Mouse (Mus musculus) neural tube, embryonic 13.5 days (tissue): ENCODE results near the gene Foxp2. TPM values are rescaled to one million over a fixed set of nuclear protein-coding genes. Genes with fewer than 3 reads are reported as not detected.
A peak's percentile ranks its signal among the peaks of the same experiment; 100 is the strongest.

ENCODE experiments used
- ATAC-seq: fragments of 200-750 bp; cut with Nextera tagmentation; 2 replicates; pipeline ENCODE4 v1.8.0; 2017; ENCODE audit warnings: low read depth, mild to moderate bottlenecking, moderate TSS enrichment, moderate library complexity
- H3K27ac ChIP-seq: fragments of 300-500 bp; sonication (generic); replicated peaks from 2 replicates; pipeline ENCODE4 v1.5.1; 2015; ENCODE audit warnings: moderate library complexity, mild to moderate bottlenecking, inconsistent platforms
- H3K27me3 ChIP-seq: fragments of 300-500 bp; sonication (generic); 2 replicates; pipeline ENCODE4 v1.6.1; 2015; ENCODE audit warnings: mild to moderate bottlenecking, inconsistent platforms
- H3K36me3 ChIP-seq: fragments of 300-500 bp; sonication (generic); 2 replicates; pipeline ENCODE4 v1.6.1; 2015; ENCODE audit warnings: mild to moderate bottlenecking, inconsistent platforms
- H3K4me1 ChIP-seq: fragments of 300-500 bp; sonication (generic); replicated peaks from 2 replicates; pipeline ENCODE4 v1.6.1; 2015; ENCODE audit warnings: inconsistent platforms
- H3K4me2 ChIP-seq: fragments of 300-500 bp; sonication (generic); 2 replicates; pipeline ENCODE4 v1.6.1; 2015; ENCODE audit warnings: inconsistent platforms, mild to moderate bottlenecking, moderate library complexity
- H3K4me3 ChIP-seq: fragments of 300-500 bp; sonication (generic); 2 replicates; pipeline ENCODE4 v1.5.1; 2015; ENCODE audit warnings: mild to moderate bottlenecking, inconsistent platforms
- H3K9ac ChIP-seq: fragments of 300-500 bp; sonication (generic); 2 replicates; pipeline ENCODE4 v1.6.1; 2015; ENCODE audit warnings: moderate library complexity, mild to moderate bottlenecking, inconsistent platforms
- H3K9me3 ChIP-seq: fragments of 300-500 bp; sonication (generic); 2 replicates; pipeline ENCODE4 v1.6.1; 2016; ENCODE audit warnings: inconsistent platforms
- WGBS: fragments of 180-500 bp; shearing (Covaris S2); methylation state at CpG from one replicate; pipeline ENCODE4 v1.1.7; 2015; 5-methylcytosine and 5-hydroxymethylcytosine counted together
- polyA plus RNA-seq: library from polyadenylated mRNA; unstranded; fragments of >200 nt; fragmentation: Nextera tagmentation; extraction: Ambion mirVana; gene quantifications from 2 replicates; pipeline ENCODE4 v1.2.1, GENCODE M21; 2015

The Foxp2 gene
- polyA plus RNA-seq: 19.5 and 21.6 TPM in 2 replicates

DNA sequence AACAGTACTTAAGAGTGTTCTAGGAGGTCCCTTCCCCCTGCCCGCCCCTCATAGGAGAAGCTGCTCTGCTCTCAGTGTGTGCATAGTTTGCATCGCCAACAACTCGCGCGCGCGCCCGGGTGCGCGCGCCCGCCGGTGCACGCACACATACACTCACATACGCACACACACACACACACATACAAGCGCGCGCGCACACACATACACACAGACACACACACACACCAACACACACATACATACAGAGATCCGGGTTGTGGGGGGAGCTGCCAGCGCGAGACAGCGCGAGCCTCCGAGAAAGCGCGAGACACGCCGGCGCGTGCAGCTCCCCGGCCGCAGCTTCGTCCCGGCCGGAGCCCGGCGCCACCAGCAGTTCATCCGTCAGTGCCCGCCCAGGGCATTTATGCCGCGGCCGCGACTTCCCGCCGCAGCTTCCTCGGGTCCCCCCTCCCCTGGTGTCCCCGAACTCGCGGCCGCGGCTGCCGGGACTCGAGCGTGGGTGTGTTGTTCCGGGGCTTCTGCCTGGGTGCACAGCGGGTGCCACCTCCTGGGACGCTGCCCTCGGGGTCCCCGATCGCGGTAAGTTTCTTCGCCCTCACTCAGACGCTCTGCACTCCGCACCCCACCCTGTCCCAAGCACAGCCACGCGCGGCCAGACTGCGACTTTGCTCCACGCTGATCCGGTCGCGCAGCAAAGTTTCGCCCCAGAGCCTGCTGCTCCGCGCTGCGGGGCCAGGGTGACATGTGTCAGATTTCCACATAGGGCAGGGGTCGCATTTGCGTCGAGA, at the start of gene Foxp2:
Gene Foxp2 (plus strand): TSS at position 167 of the 788 bp plus-strand sequence.
- H3K4me3 ChIP-seq: peak within 1 kb of the TSS; percentile 67
- peak; percentile 80 for ATAC-seq
- peaks cover 41% of the 10 kb centered on the region for H3K4me1 ChIP-seq
- WGBS: under 1% methylated on average over 76 of the region's 80 CpGs
- no peaks in the 10 kb centered on the region for H3K36me3 ChIP-seq
- H3K9ac ChIP-seq: peak within 1 kb of the TSS; percentile 77
- H3K27ac ChIP-seq: peak within 1 kb of the TSS; percentile 78
- H3K9me3 ChIP-seq: no peaks in the 10 kb centered on the region
- H3K27me3 ChIP-seq: peaks cover 33% of the 10 kb centered on the region
- peak within 1 kb of the TSS; percentile 96 for H3K4me2 ChIP-seq

DNA sequence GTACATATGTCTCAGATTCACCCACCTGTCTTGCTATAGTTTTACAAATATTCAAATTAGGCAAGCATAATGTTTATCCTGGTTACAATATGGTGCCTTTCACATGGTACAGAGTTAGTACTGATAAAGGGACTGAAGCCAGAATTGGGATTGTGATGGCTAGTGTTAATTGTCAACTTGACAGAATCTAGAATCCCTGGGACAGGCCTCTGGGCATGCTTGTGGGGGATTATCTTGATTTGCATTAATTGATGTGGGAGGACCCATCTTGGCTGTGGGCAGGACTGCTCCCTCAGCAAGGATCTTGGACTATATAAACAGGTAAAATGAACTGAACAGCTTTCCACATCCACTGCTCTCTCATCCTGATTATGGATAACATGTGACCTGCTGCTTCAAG, 15.9 kb upstream of the Foxp2 start:
- Histone ChIP-seq H3K27ac (no peak overlapping the region), H3K4me3 (no peak overlapping the region), H3K9ac (no peak overlapping the region), H3K4me1 (no peaks in the 10 kb centered on the region), H3K4me2 (no peak overlapping the region), H3K36me3 (no peaks in the 10 kb centered on the region), H3K9me3 (no peaks in the 10 kb centered on the region), H3K27me3 (no peaks in the 10 kb centered on the region)
- no peak for ATAC-seq

DNA sequence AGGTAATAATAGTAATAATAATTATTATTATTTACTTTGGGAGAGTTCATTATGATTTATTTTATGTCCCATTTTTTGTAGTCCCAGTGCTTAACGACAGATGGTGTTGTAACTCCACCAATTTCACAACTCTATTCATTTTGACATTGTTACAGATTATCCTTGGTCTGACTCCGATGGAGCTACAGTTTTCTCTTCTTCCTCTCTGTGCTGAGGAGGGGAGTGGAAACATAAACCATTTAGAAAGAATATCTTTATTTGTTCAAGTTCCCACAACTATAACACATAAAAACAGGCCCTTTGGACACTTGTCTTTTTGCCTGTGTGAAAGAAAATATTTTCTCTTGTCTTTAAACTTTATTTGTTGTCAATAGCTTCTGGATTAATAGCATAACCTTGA, 4.1 kb upstream of the Foxp2 start:
- H3K4me2 ChIP-seq: no peak overlapping the region
- WGBS: 6% methylated on average over 2 of the region's 2 CpGs
- peaks cover 37% of the 10 kb centered on the region for H3K4me1 ChIP-seq
- no peak overlapping the region for H3K4me3 ChIP-seq
- H3K9me3 ChIP-seq: no peaks in the 10 kb centered on the region
- H3K27me3 ChIP-seq: peaks cover 24% of the 10 kb centered on the region
- H3K36me3 ChIP-seq: no peaks in the 10 kb centered on the region
- no peak overlapping the region for H3K27ac ChIP-seq
- no peak overlapping the region for H3K9ac ChIP-seq
- ATAC-seq: no peak

DNA sequence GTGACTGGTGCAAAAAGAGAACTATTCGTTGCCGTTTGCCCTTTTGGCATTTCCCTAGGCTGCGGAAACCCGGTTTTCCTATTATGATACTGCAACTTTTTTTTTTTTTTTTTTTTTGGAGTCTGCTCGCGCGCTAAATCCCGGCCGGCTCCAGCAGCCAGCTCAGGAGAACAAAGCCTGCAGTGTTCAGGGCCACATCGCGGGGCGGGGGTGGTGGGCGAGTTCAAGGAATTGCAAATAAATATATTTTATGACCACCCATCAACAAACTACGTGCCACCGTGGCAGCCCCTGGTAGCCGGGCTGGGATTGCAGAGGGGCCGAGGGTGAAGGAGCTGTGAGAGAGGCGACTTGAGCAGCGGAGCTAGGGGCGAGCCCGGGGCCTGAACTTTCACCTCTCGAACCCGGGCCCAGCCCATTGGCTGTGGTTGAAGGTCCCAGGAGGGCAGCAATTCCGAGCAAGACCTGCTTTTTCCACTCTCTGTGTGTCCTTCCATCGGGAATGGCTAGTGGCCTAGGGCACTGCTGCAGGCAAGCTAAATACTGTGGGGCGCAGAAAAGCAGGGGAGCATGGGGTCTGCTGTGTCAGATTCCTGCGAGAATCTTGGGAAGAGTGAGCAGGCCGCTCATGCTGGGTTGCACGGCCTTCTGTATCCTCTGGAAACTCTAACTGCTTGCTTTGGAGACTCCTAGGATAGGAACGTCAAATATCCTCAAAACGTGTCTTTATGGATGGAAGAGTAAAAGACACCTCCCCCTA, 2.9 kb upstream of the Foxp2 start:
- no peak for ATAC-seq
- Histone ChIP-seq H3K36me3 (no peaks in the 10 kb centered on the region), H3K9ac (peak overlapping the region; percentile 61), H3K4me2 (peak overlapping the region; percentile 96), H3K4me1 (peaks cover 41% of the 10 kb centered on the region), H3K9me3 (no peaks in the 10 kb centered on the region), H3K27me3 (peaks cover 33% of the 10 kb centered on the region), H3K27ac (peak overlapping the region; percentile 49; the same call in 1 of the 2 replicates), H3K4me3 (peak overlapping the region; percentile 30)
- under 1% methylated on average over 31 of the region's 31 CpGs for WGBS

DNA sequence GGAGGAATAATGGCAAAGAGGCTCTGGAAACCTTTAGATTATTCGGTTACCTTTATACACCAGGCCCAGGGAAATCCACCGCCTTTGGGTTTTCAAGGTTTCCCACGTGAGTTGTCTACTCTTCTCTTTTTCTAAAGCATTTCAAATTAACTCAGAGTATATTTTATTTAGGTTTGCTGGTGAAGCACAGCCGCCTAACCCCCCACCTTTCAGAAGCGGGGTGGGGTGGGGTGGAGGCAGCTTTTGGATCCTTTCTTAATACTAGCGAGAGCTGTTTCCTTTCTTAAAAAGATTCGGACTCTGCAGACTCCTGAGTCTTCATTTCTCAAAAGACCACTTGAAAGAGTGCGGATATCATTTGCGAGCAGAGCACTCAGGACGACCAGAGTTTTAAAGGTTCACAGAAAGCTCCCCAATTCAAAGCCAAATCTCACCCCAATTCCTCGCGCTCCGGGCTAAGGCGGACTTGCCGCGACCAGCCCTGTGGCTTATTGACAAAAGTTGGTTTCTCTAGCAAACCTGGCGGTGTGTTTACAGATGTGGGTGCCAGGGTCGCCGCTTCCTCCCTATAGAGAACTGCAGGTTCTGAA, 2.0 kb upstream of the Foxp2 start:
- 6% methylated on average over 19 of the region's 19 CpGs for WGBS
- peak overlapping the region; percentile 22; the same call in 1 of the 2 replicates for H3K9ac ChIP-seq

DNA sequence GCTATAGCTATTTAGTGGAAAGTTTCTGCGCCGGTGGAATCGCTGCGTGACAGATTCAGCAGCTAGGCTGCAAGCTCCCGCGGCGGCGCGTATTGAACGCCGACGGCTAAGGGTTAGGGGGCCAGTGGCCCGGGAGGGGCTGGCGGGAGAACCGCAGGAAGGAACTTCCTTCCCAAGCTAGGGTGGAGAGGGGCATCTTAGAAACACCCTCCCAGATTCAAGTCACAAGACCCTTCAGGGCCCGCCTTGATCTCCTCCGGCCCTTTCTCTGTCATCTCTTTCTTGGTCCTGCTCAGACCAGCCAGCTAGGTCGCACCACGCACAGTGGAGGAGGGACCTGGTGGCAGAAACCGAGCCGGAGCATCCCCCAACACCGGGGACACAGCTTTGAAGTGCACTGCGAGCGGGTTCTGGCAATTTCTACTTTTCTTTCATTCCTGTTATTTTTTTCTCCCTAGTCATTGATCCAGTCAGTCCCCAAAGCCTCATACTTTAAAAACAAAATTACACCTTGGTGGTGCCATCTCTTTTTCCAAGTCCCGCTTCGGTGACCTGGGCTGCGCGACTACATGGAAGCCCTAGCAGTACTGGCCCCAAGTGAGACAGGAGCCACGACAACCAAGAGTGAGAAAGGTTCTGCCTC, 1.1 kb upstream of the Foxp2 start:
- H3K36me3 ChIP-seq: no peaks in the 10 kb centered on the region
- peak overlapping the region; percentile 96 for H3K4me2 ChIP-seq
- ATAC-seq: peak; percentile 64
- H3K9ac ChIP-seq: peak overlapping the region; percentile 77
- peaks cover 33% of the 10 kb centered on the region for H3K27me3 ChIP-seq
- H3K9me3 ChIP-seq: no peaks in the 10 kb centered on the region
- H3K4me1 ChIP-seq: peaks cover 41% of the 10 kb centered on the region
- WGBS: 0% methylated on average over 29 of the region's 29 CpGs
- peak overlapping the region; percentile 67 for H3K4me3 ChIP-seq
- peak overlapping the region; percentile 78 for H3K27ac ChIP-seq

More for the DNA sequence above, 2.0 kb upstream of the Foxp2 start:
- H3K4me2 ChIP-seq: peak overlapping the region; percentile 96
- peak overlapping the region; percentile 67; the same call in 1 of the 2 replicates for H3K4me3 ChIP-seq
- ATAC-seq: no peak
- no peaks in the 10 kb centered on the region for H3K36me3 ChIP-seq
- H3K9me3 ChIP-seq: no peaks in the 10 kb centered on the region
- peaks cover 41% of the 10 kb centered on the region for H3K4me1 ChIP-seq
- H3K27me3 ChIP-seq: peaks cover 33% of the 10 kb centered on the region
- no peak overlapping the region for H3K27ac ChIP-seq

DNA sequence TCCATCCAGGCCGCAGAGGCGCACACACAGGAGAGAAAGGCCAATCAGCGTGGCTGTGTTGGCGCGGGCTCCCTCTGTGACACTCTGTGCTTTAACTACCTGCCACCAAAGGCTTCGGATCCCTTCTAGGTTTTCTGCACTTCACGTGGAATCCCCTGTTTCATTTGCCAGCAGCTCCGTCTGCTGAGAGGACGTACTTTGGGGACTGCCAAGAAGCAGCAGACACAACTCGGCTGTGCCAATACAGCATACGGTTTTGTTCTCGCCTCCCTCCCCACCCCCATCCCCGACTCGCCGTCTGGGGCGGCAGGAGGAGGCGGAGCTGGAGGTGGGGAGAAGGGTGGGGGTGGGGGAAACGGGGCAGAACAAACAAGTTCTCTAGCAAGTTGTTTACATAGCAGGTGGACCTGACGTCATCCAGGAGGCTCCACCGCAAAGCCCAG, 549 bp upstream of the Foxp2 start:
- peaks cover 33% of the 10 kb centered on the region for H3K27me3 ChIP-seq

DNA sequence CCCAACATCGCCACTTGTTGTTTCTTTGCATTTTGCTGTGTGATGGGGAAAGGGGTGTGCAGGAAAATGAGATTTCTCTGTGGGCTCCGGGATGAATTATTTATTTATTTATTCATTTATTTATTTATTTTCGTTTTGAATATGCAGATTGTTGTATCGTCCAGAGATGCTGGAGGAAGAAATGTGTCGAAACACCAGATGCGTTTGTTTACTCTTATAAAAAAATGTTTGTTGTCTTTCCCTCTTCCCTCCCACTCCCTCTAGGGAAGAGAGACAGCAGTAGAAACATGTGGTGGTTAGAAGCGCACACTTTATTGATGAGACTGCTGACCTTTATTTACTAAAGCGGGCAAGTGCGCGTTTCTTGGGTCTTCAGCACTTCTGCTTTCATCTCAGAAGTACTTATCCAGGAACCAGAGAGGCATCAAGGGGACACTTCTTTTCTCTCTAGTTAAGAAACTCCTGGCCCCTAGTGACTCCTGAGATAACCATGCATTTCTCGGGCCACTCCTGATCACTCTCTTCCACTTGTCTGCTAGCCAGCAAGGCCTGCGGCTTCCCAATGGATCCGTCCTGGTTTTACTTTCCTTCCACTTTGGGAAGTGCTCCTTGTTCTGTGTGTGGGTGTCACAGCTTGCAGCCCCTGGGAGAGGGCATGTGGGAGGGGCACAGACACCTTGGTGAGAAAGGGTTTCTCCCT, 972 bp downstream of the Foxp2 start:
- Histone ChIP-seq H3K4me3 (peak overlapping the region; percentile 67), H3K27ac (no peak overlapping the region; the same call in 1 of the 2 replicates), H3K9ac (peak overlapping the region; percentile 77), H3K36me3 (no peaks in the 10 kb centered on the region), H3K27me3 (peaks cover 33% of the 10 kb centered on the region), H3K4me1 (peaks cover 41% of the 10 kb centered on the region), H3K4me2 (peak overlapping the region; percentile 96), H3K9me3 (no peaks in the 10 kb centered on the region)
- 3% methylated on average over 13 of the region's 13 CpGs for WGBS
- no peak for ATAC-seq

More for the DNA sequence above, 549 bp upstream of the Foxp2 start:
- peaks cover 41% of the 10 kb centered on the region for H3K4me1 ChIP-seq
- H3K36me3 ChIP-seq: no peaks in the 10 kb centered on the region
- 0% methylated on average over 20 of the region's 20 CpGs for WGBS
- peak overlapping the region; percentile 78 for H3K27ac ChIP-seq
- H3K4me3 ChIP-seq: peak overlapping the region; percentile 67
- peak overlapping the region; percentile 77 for H3K9ac ChIP-seq
- peak overlapping the region; percentile 96 for H3K4me2 ChIP-seq
- H3K9me3 ChIP-seq: no peaks in the 10 kb centered on the region
- ATAC-seq: peak; percentile 89

DNA sequence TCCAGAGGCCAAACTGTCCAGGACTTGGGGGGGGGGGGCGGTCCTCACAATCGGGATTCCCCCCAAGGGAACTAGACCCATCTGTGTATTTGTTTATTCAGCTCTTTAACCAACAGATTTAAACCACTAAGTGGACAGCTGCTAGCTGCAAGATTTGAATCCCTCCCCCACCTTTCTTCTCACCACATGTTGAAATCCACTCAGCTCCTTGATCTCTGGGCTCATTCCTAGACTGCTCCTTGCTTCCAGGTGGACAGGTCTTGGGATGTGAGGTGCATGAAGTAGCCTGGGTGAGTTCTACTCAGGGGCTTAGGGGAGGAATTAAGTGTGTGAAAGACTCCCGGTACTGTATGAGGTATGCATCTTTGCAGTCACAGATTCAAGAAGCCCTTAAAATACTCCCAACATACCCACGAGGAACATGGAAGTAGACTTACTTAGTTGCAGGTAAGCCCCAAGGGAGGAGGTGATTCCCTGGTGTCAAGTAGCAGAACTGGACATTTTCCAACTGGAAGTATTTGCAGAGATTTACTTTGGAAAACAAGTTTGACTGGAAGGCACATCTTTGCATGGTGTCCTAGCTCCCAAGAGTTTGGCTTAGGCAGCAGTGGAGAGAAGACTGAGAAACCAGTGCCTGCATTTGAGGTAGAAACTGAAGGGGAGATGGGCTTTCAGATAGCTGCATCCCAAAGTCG, 2.3 kb downstream of the Foxp2 start:
- Histone ChIP-seq H3K4me1 (peaks cover 33% of the 10 kb centered on the region), H3K27me3 (peaks cover 30% of the 10 kb centered on the region), H3K27ac (no peak overlapping the region), H3K4me2 (peak overlapping the region; percentile 96), H3K9ac (no peak overlapping the region), H3K4me3 (0 out of 2 replicates have a peak overlapping the region, but pooled peaks have one; percentile 2), H3K36me3 (no peaks in the 10 kb centered on the region), H3K9me3 (no peaks in the 10 kb centered on the region)
- 42% methylated on average over 5 of the region's 5 CpGs for WGBS
- ATAC-seq: no peak

DNA sequence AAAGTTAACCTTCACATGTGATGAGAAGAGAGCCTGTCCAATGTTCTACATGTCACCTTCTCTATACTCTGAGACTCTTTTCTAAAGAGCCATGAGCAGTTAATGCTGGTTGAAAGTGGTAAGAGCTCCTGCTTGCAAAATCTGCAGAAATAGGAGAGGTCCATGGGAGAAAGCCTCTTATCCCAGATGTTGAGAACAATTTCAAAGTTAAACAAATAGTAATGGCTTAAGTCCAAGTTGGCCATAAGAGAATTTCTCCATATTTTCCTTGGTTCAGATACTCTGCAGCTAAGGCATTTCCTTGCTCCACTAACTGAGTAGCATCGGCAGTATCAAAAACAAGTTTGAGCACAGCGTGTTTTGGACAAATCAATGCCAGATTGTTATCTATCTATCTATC, 13.9 kb downstream of the Foxp2 start:
- H3K9me3 ChIP-seq: no peaks in the 10 kb centered on the region
- H3K27ac ChIP-seq: no peak overlapping the region
- 95% methylated on average over 2 of the region's 2 CpGs for WGBS
- no peak overlapping the region for H3K9ac ChIP-seq
- H3K27me3 ChIP-seq: no peaks in the 10 kb centered on the region
- ATAC-seq: no peak
- H3K36me3 ChIP-seq: no peaks in the 10 kb centered on the region
- H3K4me1 ChIP-seq: no peaks in the 10 kb centered on the region
- no peak overlapping the region for H3K4me3 ChIP-seq
- no peak overlapping the region for H3K4me2 ChIP-seq

DNA sequence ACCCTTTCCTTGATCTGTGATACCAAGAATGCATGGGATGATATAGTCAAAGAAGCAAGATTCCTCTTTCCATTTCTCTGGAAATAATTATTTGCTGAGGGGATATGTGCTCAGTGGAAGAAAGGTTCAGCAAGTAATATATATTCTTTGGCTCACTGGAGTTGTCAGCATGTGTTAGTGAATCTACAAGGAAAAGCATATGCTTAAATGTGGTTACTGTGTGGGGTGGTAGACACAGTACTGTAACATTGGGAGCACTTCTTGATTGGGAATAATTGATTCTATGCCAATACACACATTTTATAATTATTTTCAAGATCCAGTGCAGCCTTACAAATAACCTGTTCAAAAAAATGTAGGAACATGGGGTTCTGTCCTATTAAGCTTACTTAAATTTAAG, 21.6 kb downstream of the Foxp2 start:
- Histone ChIP-seq H3K27me3 (no peaks in the 10 kb centered on the region), H3K4me3 (no peak overlapping the region)
- ATAC-seq: no peak

More for the DNA sequence above, 21.6 kb downstream of the Foxp2 start:
- Histone ChIP-seq H3K9me3 (no peaks in the 10 kb centered on the region), H3K9ac (no peak overlapping the region), H3K36me3 (no peaks in the 10 kb centered on the region), H3K27ac (no peak overlapping the region), H3K4me1 (no peaks in the 10 kb centered on the region), H3K4me2 (no peak overlapping the region)
